Mouse (Mus musculus) hindbrain, embryonic 16.5 days (tissue): ENCODE results near the gene Olfr507. TPM values are rescaled to one million over a fixed set of nuclear protein-coding genes. Genes with fewer than 3 reads are reported as not detected.
"Not testable (repeated sequence)": the region's sequence is repeated elsewhere in the genome, so short reads cannot be mapped to it uniquely, and the experiment has no call there.

Source experiments
- ATAC-seq: fragments of 200-750 bp; cut with Nextera tagmentation; 2 replicates; pipeline ENCODE4 v1.8.0; 2017; ENCODE audit warnings: moderate TSS enrichment, moderate library complexity
- H3K27ac ChIP-seq: fragments of 300-500 bp; sonication (generic); 2 replicates; pipeline ENCODE4 v1.5.1; 2014; ENCODE audit warnings: low read depth, mild to moderate bottlenecking, control low read depth, low read length, moderate library complexity
- H3K27me3 ChIP-seq: fragments of 300-500 bp; sonication (generic); replicated peaks from 2 replicates; pipeline ENCODE4 v1.6.1; 2014; ENCODE audit warnings: low read length; ENCODE audit not compliant: control insufficient read depth, insufficient read depth
- H3K36me3 ChIP-seq: fragments of 300-500 bp; sonication (generic); 2 replicates; pipeline ENCODE4 v1.6.1; 2014; ENCODE audit warnings: mild to moderate bottlenecking, low read length, moderate library complexity, mixed read lengths; ENCODE audit not compliant: control insufficient read depth, insufficient read depth
- H3K4me1 ChIP-seq: fragments of 300-500 bp; sonication (generic); 2 replicates; pipeline ENCODE4 v1.6.1; 2014; ENCODE audit warnings: low read depth, low read length; ENCODE audit not compliant: control insufficient read depth, insufficient read depth
- H3K4me2 ChIP-seq: fragments of 300-500 bp; sonication (generic); 2 replicates; pipeline ENCODE4 v1.6.1; 2014; ENCODE audit warnings: mild to moderate bottlenecking, low read length, control low read depth, moderate library complexity
- H3K4me3 ChIP-seq: fragments of 300-500 bp; sonication (generic); 2 replicates; pipeline ENCODE4 v1.5.1; 2014; ENCODE audit warnings: mild to moderate bottlenecking, low read length, control low read depth, moderate library complexity
- H3K9ac ChIP-seq: fragments of 300-500 bp; sonication (generic); 2 replicates; pipeline ENCODE4 v1.6.1; 2014; ENCODE audit warnings: low read depth, mild to moderate bottlenecking, control low read depth, low read length, moderate library complexity
- H3K9me3 ChIP-seq: fragments of 300-500 bp; sonication (generic); 2 replicates; pipeline ENCODE4 v1.6.1; 2014; ENCODE audit warnings: mild to moderate bottlenecking, low read length, moderate library complexity; ENCODE audit not compliant: control insufficient read depth
- WGBS: fragments of 180-500 bp; shearing (Covaris S2); extraction: QIAGEN DNeasy Blood & Tissue Kit; methylation state at CpG from one replicate; pipeline ENCODE4 v1.1.7; 2014; 5-methylcytosine and 5-hydroxymethylcytosine counted together
- polyA plus RNA-seq: library from polyadenylated mRNA; unstranded; fragments of >200 nt; fragmentation: Nextera tagmentation; extraction: Ambion mirVana; gene quantifications from 2 replicates; pipeline ENCODE4 v1.2.1, GENCODE M21; 2015

Olfr507 gene
- not detected in 2 replicates for polyA plus RNA-seq

- Histone ChIP-seq H3K9me3 (no peaks in the 10 kb centered on the region), H3K4me1 (no peaks in the 10 kb centered on the region), H3K27ac (no peak within 1 kb of the TSS), H3K36me3 (no peaks in the 10 kb centered on the region), H3K27me3 (no peaks in the 10 kb centered on the region), H3K4me3 (no peak within 1 kb of the TSS), H3K9ac (no peak within 1 kb of the TSS), H3K4me2 (no peak within 1 kb of the TSS)
- no peak for ATAC-seq
- WGBS = 80% methylated on average over 2 of the region's 2 CpGs
Measured at GRCm38 (mm10) chr7:108621514-108621913, at the start of gene Olfr507. Gene Olfr507, plus strand, starts transcription at chr7:108621814.

DNA sequence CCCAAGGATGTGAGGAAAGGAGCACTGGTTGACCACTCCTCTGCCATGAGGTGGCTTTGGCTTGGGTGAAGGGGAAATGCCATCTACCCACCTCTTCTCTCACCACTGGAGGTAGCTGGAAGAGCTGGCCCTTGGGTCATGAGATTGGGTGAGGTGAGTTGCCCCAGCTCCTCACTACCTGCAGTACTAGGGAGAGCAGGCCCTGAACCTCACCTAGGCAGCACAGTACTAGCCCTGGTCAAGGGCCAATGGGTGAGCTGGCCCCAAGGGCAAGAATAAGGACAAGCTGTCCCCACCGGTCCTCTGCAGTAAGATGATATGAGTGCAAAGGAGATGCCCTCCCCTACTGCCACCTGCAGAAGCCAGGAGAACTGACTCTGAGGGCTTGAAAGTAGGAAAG is 31.8 kb upstream of the Olfr507 start:
- H3K27me3 ChIP-seq = no peaks in the 10 kb centered on the region
- no peaks in the 10 kb centered on the region for H3K9me3 ChIP-seq
- H3K4me3 ChIP-seq = no peak overlapping the region
- no peaks in the 10 kb centered on the region for H3K36me3 ChIP-seq
- no peak overlapping the region for H3K4me2 ChIP-seq
- 92% methylated on average over 1 of the region's 1 CpGs for WGBS
- no peaks in the 10 kb centered on the region for H3K4me1 ChIP-seq
- no peak overlapping the region for H3K9ac ChIP-seq
- no peak for ATAC-seq
- H3K27ac ChIP-seq = no peak overlapping the region

DNA sequence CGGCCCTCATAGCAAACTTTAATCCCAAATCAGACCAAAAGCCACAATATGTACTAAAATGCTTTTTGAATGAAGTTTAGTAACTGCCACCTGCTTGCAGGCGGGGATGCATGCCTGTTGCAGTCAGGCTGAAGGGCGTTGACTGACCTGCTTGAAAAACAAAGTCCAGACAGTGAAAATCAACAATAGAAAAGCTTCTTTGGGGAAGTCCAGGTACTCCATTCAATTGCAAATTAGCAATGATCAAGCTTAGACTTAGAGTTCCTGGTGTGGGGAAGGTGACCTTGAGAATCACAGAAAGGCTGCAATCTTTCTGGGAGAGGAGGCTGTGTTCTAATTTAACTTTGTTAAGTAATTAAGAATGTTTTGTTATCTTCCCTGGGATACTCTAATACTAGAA is 19.7 kb upstream of the Olfr507 start:
- not testable (repeated sequence) for H3K36me3 ChIP-seq, H3K4me2 ChIP-seq, H3K9me3 ChIP-seq, H3K4me3 ChIP-seq, H3K4me1 ChIP-seq, H3K27me3 ChIP-seq, ATAC-seq, H3K9ac ChIP-seq, H3K27ac ChIP-seq
- 81% methylated on average over 3 of the region's 3 CpGs for WGBS

DNA sequence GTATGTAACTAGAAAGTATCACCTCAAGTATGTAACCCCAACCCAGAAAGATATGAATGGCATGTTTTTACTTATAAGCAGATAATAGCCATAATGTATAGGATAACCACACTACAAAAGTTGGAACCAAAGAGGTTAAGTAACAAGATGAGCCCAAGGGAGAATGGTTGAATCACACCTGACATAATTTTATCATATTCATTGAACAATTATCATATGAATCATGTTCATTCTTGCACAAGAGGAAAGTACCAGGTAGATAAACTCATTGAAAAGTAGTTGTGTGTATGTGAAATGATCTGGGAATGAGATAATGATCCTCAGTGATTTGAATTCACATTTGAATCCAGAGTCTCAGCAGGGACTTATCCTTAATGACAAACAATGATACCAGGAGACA is 11.1 kb upstream of the Olfr507 start, which contains the start of gene Olfr506:
Gene Olfr506, plus strand, starts transcription at position 301 of the 400 bp plus-strand sequence.
- no peaks in the 10 kb centered on the region for H3K27me3 ChIP-seq
- H3K9ac ChIP-seq = no peak within 1 kb of the TSS
- ATAC-seq = no peak
- H3K4me3 ChIP-seq = no peak within 1 kb of the TSS
- no peaks in the 10 kb centered on the region for H3K4me1 ChIP-seq
- no peak within 1 kb of the TSS for H3K27ac ChIP-seq
- H3K9me3 ChIP-seq = no peaks in the 10 kb centered on the region
- no peak within 1 kb of the TSS for H3K4me2 ChIP-seq
- no peaks in the 10 kb centered on the region for H3K36me3 ChIP-seq

DNA sequence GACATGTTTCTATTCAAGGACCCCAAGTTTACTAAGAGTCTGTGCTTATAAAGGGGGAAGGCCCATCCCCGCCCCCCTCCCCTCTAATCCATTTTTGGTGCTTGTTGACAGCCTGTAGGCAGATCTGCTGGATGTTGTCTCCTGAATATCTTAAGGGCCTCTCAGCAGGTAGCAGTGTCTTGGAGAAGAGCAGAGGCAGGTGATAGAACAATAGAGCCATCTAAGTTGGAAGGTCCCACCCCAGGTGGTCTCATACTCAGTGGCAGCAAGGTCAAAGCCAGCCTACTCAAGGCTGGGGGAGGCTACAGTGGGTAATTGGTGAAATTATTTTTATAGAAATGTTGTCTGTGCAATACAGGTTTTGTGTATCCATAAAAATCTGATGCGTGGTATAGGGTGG is 7.5 kb upstream of the Olfr507 start:
- WGBS = 87% methylated on average over 2 of the region's 2 CpGs
- no peak overlapping the region for H3K9ac ChIP-seq
- H3K4me3 ChIP-seq = no peak overlapping the region
- no peaks in the 10 kb centered on the region for H3K4me1 ChIP-seq
- H3K27me3 ChIP-seq = no peaks in the 10 kb centered on the region
- no peak overlapping the region for H3K27ac ChIP-seq
- no peaks in the 10 kb centered on the region for H3K9me3 ChIP-seq
- no peak for ATAC-seq
- no peaks in the 10 kb centered on the region for H3K36me3 ChIP-seq
- no peak overlapping the region for H3K4me2 ChIP-seq

DNA sequence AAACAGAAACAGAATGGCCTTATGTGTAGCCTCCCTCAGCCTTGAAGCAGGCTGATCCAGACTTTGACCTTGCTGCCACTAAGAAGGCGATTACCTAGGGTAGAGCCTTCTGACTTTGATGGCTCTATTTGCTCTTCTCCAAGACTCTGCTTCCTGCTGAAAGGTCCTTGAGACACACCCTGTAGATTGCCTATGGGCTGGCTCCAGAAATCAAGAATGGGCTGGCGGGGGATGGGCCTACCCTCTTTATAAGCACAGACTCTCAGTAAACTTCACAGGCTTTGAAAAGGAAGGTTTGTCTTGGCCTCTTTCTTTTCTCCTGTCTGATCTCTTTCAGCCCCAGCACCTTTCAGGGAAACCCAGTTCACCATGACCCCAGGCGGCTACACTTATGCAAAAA is 4.8 kb upstream of the Olfr507 start:
- H3K27ac ChIP-seq, H3K36me3 ChIP-seq, H3K9ac ChIP-seq, H3K4me3 ChIP-seq, H3K27me3 ChIP-seq, H3K4me1 ChIP-seq, H3K9me3 ChIP-seq, ATAC-seq, H3K4me2 ChIP-seq: not testable (repeated sequence)
- WGBS = 65% methylated on average over 3 of the region's 3 CpGs

GRCm38 (mm10) chr7:108629694-108630093 is 8.1 kb downstream of the Olfr507 start, which contains the start of gene Olfr508:
Gene Olfr508, plus strand, starts transcription at chr7:108629994.
- Histone ChIP-seq H3K9me3 (no peaks in the 10 kb centered on the region), H3K36me3 (no peaks in the 10 kb centered on the region), H3K4me3 (no peak within 1 kb of the TSS), H3K27ac (no peak within 1 kb of the TSS), H3K9ac (no peak within 1 kb of the TSS), H3K27me3 (no peaks in the 10 kb centered on the region), H3K4me1 (no peaks in the 10 kb centered on the region), H3K4me2 (no peak within 1 kb of the TSS)
- 89% methylated on average over 3 of the region's 3 CpGs for WGBS
- no peak for ATAC-seq

DNA sequence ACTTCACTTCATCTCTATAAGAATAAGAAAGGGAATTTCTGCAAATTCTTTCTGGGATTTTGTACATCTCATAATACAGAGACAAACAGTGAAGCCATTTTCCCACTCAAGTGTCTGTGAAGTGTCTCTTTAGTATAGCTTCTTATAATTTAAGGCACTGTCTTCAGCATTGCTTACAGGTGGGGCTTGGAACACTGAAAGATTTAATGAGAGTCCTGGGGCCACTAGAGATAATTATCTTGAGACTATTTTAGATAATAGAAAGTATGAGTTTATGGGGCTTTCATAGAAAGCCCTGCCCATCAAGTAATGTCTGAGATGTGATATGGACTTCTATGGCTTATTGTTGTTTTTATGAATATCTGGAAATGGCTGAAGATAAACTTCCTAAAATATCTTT is 30.2 kb downstream of the Olfr507 start, which contains the start of gene Olfr509:
Gene Olfr509, minus strand, starts transcription at position 101 of the 400 bp plus-strand sequence.
- no peak for ATAC-seq
- H3K27me3 ChIP-seq = no peaks in the 10 kb centered on the region
- no peak within 1 kb of the TSS for H3K4me2 ChIP-seq
- H3K36me3 ChIP-seq = no peaks in the 10 kb centered on the region
- H3K27ac ChIP-seq = no peak within 1 kb of the TSS
- no peak within 1 kb of the TSS for H3K4me3 ChIP-seq
- no peaks in the 10 kb centered on the region for H3K9me3 ChIP-seq
- H3K4me1 ChIP-seq = no peaks in the 10 kb centered on the region
- H3K9ac ChIP-seq = no peak within 1 kb of the TSS

DNA sequence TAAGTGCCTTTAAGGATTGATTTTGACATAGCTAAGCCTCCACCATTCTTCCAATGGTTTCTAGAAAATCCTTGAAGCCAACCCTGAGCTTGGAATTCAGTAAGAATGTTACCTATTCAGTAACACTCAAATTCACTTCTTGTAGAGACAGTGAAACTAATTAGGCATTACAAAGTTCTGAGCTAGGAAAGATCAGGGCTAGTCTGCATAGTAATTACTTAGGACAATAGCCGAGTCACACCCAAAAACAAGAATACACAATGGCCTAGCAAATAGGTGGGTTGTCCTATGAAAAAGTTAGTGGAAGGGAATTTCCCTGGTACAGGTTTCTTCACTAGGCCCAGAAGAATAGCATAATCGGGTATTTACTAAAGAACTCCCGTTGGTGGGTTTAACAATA is 40.8 kb downstream of the Olfr507 start:
- no peak for ATAC-seq
- Histone ChIP-seq H3K9me3 (no peaks in the 10 kb centered on the region), H3K4me2 (no peak overlapping the region), H3K36me3 (no peaks in the 10 kb centered on the region), H3K27me3 (no peaks in the 10 kb centered on the region), H3K27ac (no peak overlapping the region), H3K4me1 (no peaks in the 10 kb centered on the region), H3K4me3 (no peak overlapping the region), H3K9ac (no peak overlapping the region)
- 92% methylated on average over 3 of the region's 3 CpGs for WGBS

- no peak for ATAC-seq
- Histone ChIP-seq H3K4me1 (no peaks in the 10 kb centered on the region), H3K9me3 (no peaks in the 10 kb centered on the region), H3K4me2 (no peak within 1 kb of the TSS), H3K9ac (no peak within 1 kb of the TSS), H3K36me3 (no peaks in the 10 kb centered on the region), H3K27me3 (no peaks in the 10 kb centered on the region), H3K4me3 (no peak within 1 kb of the TSS), H3K27ac (no peak within 1 kb of the TSS)
- 96% methylated on average over 1 of the region's 1 CpGs for WGBS
Measured at GRCm38 (mm10) chr7:108666118-108666517, 44.5 kb downstream of the Olfr507 start, which contains the start of gene Olfr510. Gene Olfr510, plus strand, starts transcription at chr7:108666418.
